Mouse (Mus musculus) CH12.LX (cell line): ENCODE results near the gene Gna11. TPM values are rescaled to one million over a fixed set of nuclear protein-coding genes. Genes with fewer than 3 reads are reported as not detected.

ENCODE experiments used
- DNase-seq: peaks from one replicate; pipeline ENCODE4 v3.0.0-alpha.2; 2013; ENCODE audit errors: extremely low read depth
- H3K27ac ChIP-seq: 2 replicates; pipeline ENCODE4 v1.5.1; 2012; ENCODE audit warnings: low read depth, mild to moderate bottlenecking, control low read depth, moderate library complexity; ENCODE audit not compliant: insufficient read depth
- H3K27me3 ChIP-seq: replicated peaks from 2 replicates; pipeline ENCODE3; 2012; ENCODE audit warnings: inconsistent platforms
- H3K36me3 ChIP-seq, 2 experiments: replicated peaks in 1 of 2; 2 replicates each; pipeline versions ENCODE3 to v1.6.1; 2012; ENCODE audit warnings: inconsistent platforms in 1 of 2, low read length in 1 of 2, mild to moderate bottlenecking in 1 of 2, mixed read lengths in 1 of 2, moderate library complexity in 1 of 2; ENCODE audit not compliant: control insufficient read depth in 1 of 2, insufficient read depth in 1 of 2
- H3K4me1 ChIP-seq, 2 experiments: 2 replicates each; pipeline ENCODE4 v1.6.1; 2012; ENCODE audit warnings: inconsistent platforms in 1 of 2, moderate library complexity in 1 of 2; ENCODE audit not compliant: insufficient read depth in 2 of 2, control insufficient read depth in 1 of 2
- H3K4me2 ChIP-seq: 2 replicates; pipeline ENCODE4 v1.6.1; 2012; ENCODE audit warnings: low read depth, mild to moderate bottlenecking, control low read depth; ENCODE audit not compliant: poor library complexity, insufficient read depth, severe bottlenecking
- H3K4me3 ChIP-seq, 3 experiments: fragments of 150-350 bp in 1 of 3; sonication (generic) in 1 of 3; replicated peaks in 1 of 3; 2 replicates each; pipeline versions ENCODE3 to v1.5.1; 2011 to 2012; ENCODE audit warnings: low read depth in 2 of 3, low read length in 2 of 3, mild to moderate bottlenecking in 2 of 3, moderate library complexity in 2 of 3, control low read depth in 1 of 3, improper control_type of control experiment in 1 of 3, inconsistent platforms in 1 of 3, mixed read lengths in 1 of 3; ENCODE audit not compliant: poor library complexity in 1 of 3
- H3K79me2 ChIP-seq: replicated peaks from 2 replicates; pipeline ENCODE4 v1.6.1; 2012; ENCODE audit warnings: mild to moderate bottlenecking, moderate library complexity; ENCODE audit not compliant: control insufficient read depth, poor library complexity, insufficient read depth, severe bottlenecking; ENCODE audit errors: extremely low read depth
- H3K9ac ChIP-seq: 2 replicates; pipeline ENCODE4 v1.6.1; 2012; ENCODE audit warnings: low read depth, mild to moderate bottlenecking, control low read depth, moderate library complexity; ENCODE audit not compliant: insufficient read depth
- H3K9me3 ChIP-seq: replicated peaks from 2 replicates; pipeline ENCODE3; 2012; ENCODE audit warnings: low read length, inconsistent platforms, mixed read lengths
- CHD1 ChIP-seq: IDR thresholded peaks from 2 replicates; pipeline ENCODE4 v1.6.1; 2012; ENCODE audit warnings: low read depth, low read length, improper control_type of control experiment, inconsistent platforms
- CHD2 ChIP-seq: IDR thresholded peaks from 2 replicates; pipeline ENCODE4 v1.6.1; 2011; ENCODE audit warnings: low read length, improper control_type of control experiment
- CTCF ChIP-seq, 2 experiments: IDR thresholded peaks in 1 of 2; conservative IDR thresholded peaks in 1 of 2; 2 replicates each; pipeline ENCODE4 v1.5.1; 2011 to 2012; ENCODE audit warnings: low read depth in 2 of 2, low read length in 2 of 2, improper control_type of control experiment in 1 of 2, inconsistent platforms in 1 of 2, mild to moderate bottlenecking in 1 of 2, moderate library complexity in 1 of 2
- E2F4 ChIP-seq: IDR thresholded peaks from 2 replicates; pipeline ENCODE4 v1.6.1; 2011; ENCODE audit warnings: low read depth, low read length, improper control_type of control experiment; ENCODE audit not compliant: insufficient replicate concordance
- EP300 ChIP-seq: IDR thresholded peaks from 2 replicates; pipeline ENCODE4 v1.6.1; 2011; ENCODE audit warnings: low read length, improper control_type of control experiment
- HCFC1 ChIP-seq: IDR thresholded peaks from 2 replicates; pipeline ENCODE4 v1.6.1; 2012; ENCODE audit warnings: low read depth, mild to moderate bottlenecking, inconsistent platforms, low read length, improper control_type of control experiment
- JUN ChIP-seq: IDR thresholded peaks from 2 replicates; pipeline ENCODE4 v1.6.1; 2011; ENCODE audit warnings: low read depth, mild to moderate bottlenecking, low read length, improper control_type of control experiment, moderate library complexity; ENCODE audit not compliant: insufficient read depth
- JUND ChIP-seq: conservative IDR thresholded peaks from 2 replicates; pipeline ENCODE4 v1.6.1; 2011; ENCODE audit warnings: low read depth, low read length, improper control_type of control experiment
- KAT2A ChIP-seq: IDR thresholded peaks from 2 replicates; pipeline ENCODE4 v1.6.1; 2012; ENCODE audit warnings: low read length, improper control_type of control experiment, inconsistent platforms; ENCODE audit not compliant: insufficient replicate concordance
- MAFK ChIP-seq: IDR thresholded peaks from 2 replicates; pipeline ENCODE4 v1.6.1; 2011; ENCODE audit warnings: low read length, improper control_type of control experiment; ENCODE audit not compliant: insufficient replicate concordance
- MXI1 ChIP-seq: IDR thresholded peaks from 2 replicates; pipeline ENCODE4 v1.6.1; 2011; ENCODE audit warnings: mild to moderate bottlenecking, low read depth, low read length, improper control_type of control experiment
- MYC ChIP-seq: IDR thresholded peaks from 2 replicates; pipeline ENCODE4 v1.6.1; 2011; ENCODE audit warnings: low read depth, mild to moderate bottlenecking, improper control_type of control experiment, low read length
- NELFE ChIP-seq: IDR thresholded peaks from 2 replicates; pipeline ENCODE4 v1.6.1; 2011; ENCODE audit warnings: low read depth, low read length, improper control_type of control experiment
- PAX5 ChIP-seq: IDR thresholded peaks from 2 replicates; pipeline ENCODE4 v1.6.1; 2012; ENCODE audit warnings: low read length, inconsistent platforms, mixed read lengths
- POLR2A ChIP-seq: IDR thresholded peaks from 2 replicates; pipeline ENCODE4 v1.6.1; 2011; ENCODE audit warnings: low read depth, mild to moderate bottlenecking, improper control_type of control experiment, low read length
- RAD21 ChIP-seq: IDR thresholded peaks from 2 replicates; pipeline ENCODE4 v1.6.1; 2011; ENCODE audit warnings: low read depth, mild to moderate bottlenecking, low read length, improper control_type of control experiment, moderate library complexity
- RCOR1 ChIP-seq: conservative IDR thresholded peaks from 2 replicates; pipeline ENCODE4 v1.6.1; 2012; ENCODE audit warnings: low read depth, mild to moderate bottlenecking, inconsistent platforms, low read length, improper control_type of control experiment
- SIN3A ChIP-seq: IDR thresholded peaks from 2 replicates; pipeline ENCODE4 v1.6.1; 2012; ENCODE audit warnings: low read length, improper control_type of control experiment, inconsistent platforms
- SMC3 ChIP-seq: IDR thresholded peaks from 2 replicates; pipeline ENCODE4 v1.6.1; 2011; ENCODE audit warnings: low read depth, low read length, improper control_type of control experiment
- UBTF ChIP-seq: IDR thresholded peaks from 2 replicates; pipeline ENCODE4 v1.6.1; 2012; ENCODE audit warnings: low read depth, mild to moderate bottlenecking, inconsistent platforms, low read length, improper control_type of control experiment, moderate library complexity
- ZC3H11A ChIP-seq: IDR thresholded peaks from 2 replicates; pipeline ENCODE4 v1.6.1; 2012; ENCODE audit warnings: low read depth, mild to moderate bottlenecking, inconsistent platforms, low read length, improper control_type of control experiment
- ZKSCAN1 ChIP-seq: IDR thresholded peaks from 2 replicates; pipeline ENCODE4 v1.6.1; 2012; ENCODE audit warnings: low read depth, inconsistent platforms, low read length, improper control_type of control experiment, borderline replicate concordance
- dilution Hi-C: fragments of 300-500 bp; cut with MboI; formaldehyde crosslinking; loops from 2 replicates; pipeline ENCODE4 v1.14.3; 2020; ENCODE audit warnings: low sequenced_read_pairs; ENCODE audit not compliant: extremely low pct_unique_long_range_greater_than_20kb, extremely low pct_ligation_motif_present
- in situ Hi-C: fragments of 300-500 bp; cut with MboI; formaldehyde crosslinking; loops from 3 replicates; pipeline ENCODE4 v1.14.3; 2019; ENCODE audit warnings: low sequenced_read_pairs, low pct_ligation_motif_present, low pct_unique_long_range_greater_than_20kb, mixed read lengths
- polyA plus RNA-seq: library from polyadenylated mRNA; unstranded; fragments of >175 nt; gene quantifications from 2 replicates; pipeline ENCODE4 v1.2.1, GENCODE M21; 2012; ENCODE audit warnings: low read depth; ENCODE audit not compliant: insufficient read length
- total RNA-seq, 2 experiments: library from RNA; depleted of rRNA; stranded (reverse); fragments of 300-350 nt in 1 of 2; fragments of >200 nt in 1 of 2; gene quantifications; 2 replicates each; pipeline ENCODE4 v1.2.3; 2012 to 2014

The Gna11 gene
- total and polyA plus RNA-seq, 3 experiments, result 4.3 to 8.7 (median 7.2) TPM

- Histone ChIP-seq H3K4me2 (no peak overlapping the region), H3K36me3 (peaks cover 0 to 17% of the 10 kb centered on the region in 2 experiments), H3K27me3 (peaks cover 2% of the 10 kb centered on the region), H3K4me3 (no peak overlapping the region), H3K27ac (no peak overlapping the region), H3K79me2 (no peaks in the 10 kb centered on the region), H3K9me3 (peaks cover 6% of the 10 kb centered on the region), H3K9ac (no peak overlapping the region), H3K4me1 (peaks cover 10 to 17% of the 10 kb centered on the region in 2 experiments)
- in situ Hi-C loops, result no loop called here
- DNase-seq, result peak; percentile 43
- TF ChIP-seq ZC3H11A (peak; percentile 20; the same call in 1 of the 2 replicates), RAD21 (peak; percentile 80), MXI1 (no peak), CTCF (conservative IDR thresholded peaks at IDR 0.05 in 1 of 2, IDR thresholded peaks at IDR 0.05 in 1 of 2; ENCODE audit: low read depth in 2 of 2, low read length in 2 of 2) (peak; percentile 58 to 95), SMC3 (peak; percentile 95), MYC (no peak)
- dilution Hi-C loops, result no loop called here
Measured at GRCm38 (mm10) chr10:81502658-81503057, 42.3 kb downstream of the Gna11 start.

- H3K79me2 ChIP-seq, result no peaks in the 10 kb centered on the region
- dilution Hi-C loops, result no loop called here
- H3K4me3 ChIP-seq, result no peak overlapping the region
- H3K36me3 ChIP-seq, result peaks cover 0 to 15% of the 10 kb centered on the region in 2 experiments
- peaks cover 6% of the 10 kb centered on the region for H3K9me3 ChIP-seq
- DNase-seq, result no peak
- TF ChIP-seq JUND (no peak), MAFK (no peak), E2F4 (no peak), KAT2A (no peak), ZC3H11A (no peak), ZKSCAN1 (no peak), PAX5 (no peak), RCOR1 (no peak), CTCF (conservative IDR thresholded peaks at IDR 0.05 in 1 of 2, IDR thresholded peaks at IDR 0.05 in 1 of 2; ENCODE audit: low read depth in 2 of 2, low read length in 2 of 2) (no peak), POLR2A (no peak), EP300 (no peak)
- TF ChIP-seq, all 38 proteins: peak for 0
- in situ Hi-C loops, result no loop called here
- Histone ChIP-seq H3K4me2 (no peak overlapping the region), H3K27ac (no peak overlapping the region), H3K4me1 (peaks cover 12 to 25% of the 10 kb centered on the region in 2 experiments), H3K27me3 (peaks cover 2% of the 10 kb centered on the region), H3K9ac (no peak overlapping the region)
Measured at GRCm38 (mm10) chr10:81501863-81502262, 43.1 kb downstream of the Gna11 start.

GRCm38 (mm10) chr10:81500032-81500431 lies 45.0 kb downstream of the Gna11 start, which contains the start of gene S1pr4:
TSS of gene S1pr4 (minus strand) at chr10:81500132.
- Histone ChIP-seq H3K27me3 (peaks cover 2% of the 10 kb centered on the region), H3K79me2 (peaks cover 10% of the 10 kb centered on the region), H3K9ac (no peak within 1 kb of the TSS), H3K9me3 (peaks cover 2% of the 10 kb centered on the region), H3K27ac (no peak within 1 kb of the TSS), H3K4me1 (peaks cover 14 to 30% of the 10 kb centered on the region in 2 experiments), H3K4me2 (no peak within 1 kb of the TSS), H3K36me3 (peaks cover 0 to 2% of the 10 kb centered on the region in 2 experiments), H3K4me3 (no peak within 1 kb of the TSS)
- in situ Hi-C loops, result no loop called here
- no peak for DNase-seq
- TF ChIP-seq CHD1, result no peak
- TF ChIP-seq MAFK, result no peak
- no peak for TF ChIP-seq HCFC1
- no peak for TF ChIP-seq NELFE
- TF ChIP-seq RCOR1, result no peak
- no peak for TF ChIP-seq CHD2
- no peak for TF ChIP-seq UBTF
- TF ChIP-seq E2F4, result no peak
- TF ChIP-seq SIN3A, result no peak
- no peak for TF ChIP-seq MXI1
- no peak for TF ChIP-seq MYC
- no peak for TF ChIP-seq JUN
- dilution Hi-C loops, result no loop called here
